Mouse (Mus musculus): ENCODE results near the gene Tpst1. TPM values are rescaled to one million over a fixed set of nuclear protein-coding genes. Genes with fewer than 3 reads are reported as not detected.
"Not testable (repeated sequence)": the region's sequence is repeated elsewhere in the genome, so short reads cannot be mapped to it uniquely, and the experiment has no call there.

The Tpst1 gene
- 10 to 100 TPM in 1 of 4 experiments, 1 to 10 TPM in 3; 8.2 to 10.6 (median 9.3) TPM for total RNA-seq (2022)

DNA sequence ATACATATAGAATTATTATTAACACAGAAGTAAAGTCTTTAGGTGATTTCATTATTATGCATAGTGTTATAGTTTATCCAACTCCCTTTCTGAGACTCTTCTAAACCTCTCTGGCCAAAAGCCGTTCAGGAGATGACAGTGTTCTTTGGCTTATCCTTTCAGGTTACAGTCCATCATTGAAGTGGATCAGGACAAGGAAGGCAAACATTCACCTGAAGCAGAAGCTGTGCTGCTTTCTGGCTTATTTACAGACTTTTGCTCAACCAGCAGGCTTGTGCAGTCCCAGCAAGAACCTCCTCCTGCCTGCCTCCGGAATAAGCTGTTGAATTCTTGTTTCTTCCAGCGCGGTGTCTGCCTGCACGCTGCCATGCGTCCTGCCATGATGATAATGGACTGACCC is at the start of gene Tpst1:
TSS of gene Tpst1 (plus strand) at position 301 of the 400 bp plus-strand sequence.
- no peak for DNase-seq (ENCODE audit: low spot score)

GRCm38 (mm10) chr5:130023767-130024539 is 49.2 kb upstream of the Tpst1 start:
- DNase-seq (ENCODE audit: low spot score) = peak; percentile 93

- no peak for DNase-seq (ENCODE audit: low spot score)
Observed at GRCm38 (mm10) chr5:130027134-130027533, 46.0 kb upstream of the Tpst1 start.

DNA sequence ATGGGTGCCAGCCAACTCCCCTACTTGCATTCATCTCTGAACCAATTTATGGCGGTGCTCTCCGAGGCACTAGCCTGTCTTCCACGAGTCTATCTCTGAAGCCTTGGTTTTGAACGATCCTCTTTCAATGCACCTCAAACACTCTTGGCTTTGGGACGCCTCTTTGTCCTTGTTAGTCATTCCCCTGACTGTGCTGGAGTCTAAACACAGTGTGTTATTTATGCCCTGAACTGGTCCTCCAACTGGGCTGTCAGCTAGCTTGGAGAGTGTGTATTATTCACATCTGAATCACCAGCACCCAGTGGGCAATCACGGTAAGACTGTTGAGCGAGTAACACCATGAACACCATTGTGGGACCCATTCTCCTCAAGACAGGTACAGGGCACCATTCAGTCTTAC is 45.4 kb upstream of the Tpst1 start:
- no peak for DNase-seq (ENCODE audit: low spot score)

GRCm38 (mm10) chr5:130029142-130029897 is 43.8 kb upstream of the Tpst1 start, which contains the start of the genes Asl and Crcp:
Gene Asl (minus strand): TSS chr5:130029247.
Gene Crcp (plus strand): TSS chr5:130029290.
- peak; percentile 92 for DNase-seq (ENCODE audit: low spot score)

DNA sequence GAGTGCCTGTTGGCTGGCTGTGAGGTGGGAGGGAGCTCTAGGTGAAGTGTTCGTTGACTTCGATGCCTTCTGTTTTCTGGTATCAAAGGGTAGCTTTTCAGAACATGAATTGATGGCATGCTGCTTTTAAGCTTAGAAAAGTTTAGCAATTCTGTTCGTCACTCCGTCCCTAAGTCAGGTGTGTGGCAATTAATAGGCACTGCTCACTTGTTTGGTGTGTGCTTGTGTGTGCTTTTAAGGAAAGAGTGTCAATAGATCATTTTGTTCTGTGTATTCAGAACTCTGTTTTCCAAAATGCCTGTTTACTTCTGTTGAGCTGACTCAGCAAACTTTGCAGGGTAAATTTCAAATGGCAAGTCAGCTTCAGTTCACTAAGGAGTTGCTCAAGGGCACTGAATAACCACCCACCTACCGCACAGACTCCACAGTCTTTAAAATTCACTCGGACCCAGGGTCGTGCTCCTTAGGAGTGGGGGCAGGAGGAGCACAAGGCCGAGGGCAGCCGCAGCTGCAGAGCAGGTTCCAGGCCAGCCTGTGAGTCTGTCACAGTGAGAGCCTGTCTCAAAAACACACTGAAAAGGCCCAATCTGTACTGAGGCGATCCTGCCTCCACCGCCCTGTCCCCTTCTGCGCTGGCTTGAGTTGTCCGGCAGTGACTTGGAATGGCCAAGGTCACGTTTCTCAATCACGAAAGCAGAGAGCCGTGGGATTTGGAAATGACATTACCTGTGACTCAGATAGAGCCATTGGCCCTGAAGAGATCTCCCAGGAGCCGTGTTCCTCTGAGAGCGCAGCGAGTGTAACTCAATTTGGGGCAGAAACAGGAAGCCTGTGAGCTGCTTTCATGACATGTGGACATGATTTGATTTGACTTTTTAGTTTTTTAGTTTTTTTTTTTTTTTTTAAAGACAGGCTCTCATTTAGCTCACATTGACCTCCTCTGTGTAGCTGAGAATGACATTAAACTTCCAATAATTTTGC is 41.4 kb upstream of the Tpst1 start:
- no peak for DNase-seq (ENCODE audit: low spot score)

GRCm38 (mm10) chr5:130033869-130034268 is 39.3 kb upstream of the Tpst1 start:
- no peak for DNase-seq (ENCODE audit: low spot score)

DNA sequence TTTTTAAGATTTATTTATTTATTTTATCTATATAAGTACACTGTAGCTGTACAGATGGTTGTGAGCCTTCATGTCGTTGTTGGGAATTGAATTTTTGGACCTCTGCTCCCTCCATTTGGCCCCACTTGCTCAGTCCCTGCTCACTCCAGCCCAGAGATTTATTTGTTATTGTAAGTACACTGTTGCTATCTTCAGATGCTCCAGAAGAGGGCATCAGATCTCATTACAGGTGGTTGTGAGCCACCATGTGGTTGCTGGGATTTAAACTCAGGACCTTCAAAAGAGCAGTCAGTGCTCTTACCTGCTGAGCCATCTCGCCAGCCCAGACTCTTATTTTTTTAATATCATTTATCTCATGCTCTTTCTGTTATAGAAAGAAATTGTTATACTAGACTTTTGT is 36.8 kb upstream of the Tpst1 start:
- not testable (repeated sequence) for DNase-seq (ENCODE audit: low spot score)

GRCm38 (mm10) chr5:130037752-130038455 is 35.2 kb upstream of the Tpst1 start:
- peak; percentile 74 for DNase-seq (ENCODE audit: low spot score)

DNA sequence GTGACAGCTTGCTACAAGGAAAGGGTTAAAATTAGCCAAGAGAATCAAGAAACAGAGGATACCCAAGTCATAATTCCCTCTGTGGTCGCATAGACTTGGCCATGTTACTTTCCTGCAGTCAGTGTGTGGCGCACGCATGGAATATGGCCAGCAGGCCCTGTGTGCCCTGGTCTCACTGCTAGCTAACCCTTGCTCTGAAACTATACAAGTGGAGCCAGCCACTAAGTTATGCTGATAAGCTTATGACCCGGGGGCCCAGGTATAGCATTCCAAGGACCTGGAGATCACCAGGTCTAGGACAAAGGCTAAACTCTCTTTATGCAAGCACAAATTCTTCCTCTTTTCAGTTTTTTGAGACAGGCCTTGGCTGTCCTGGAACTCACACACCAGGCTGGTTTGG is 32.3 kb upstream of the Tpst1 start:
- no peak for DNase-seq (ENCODE audit: low spot score)

DNA sequence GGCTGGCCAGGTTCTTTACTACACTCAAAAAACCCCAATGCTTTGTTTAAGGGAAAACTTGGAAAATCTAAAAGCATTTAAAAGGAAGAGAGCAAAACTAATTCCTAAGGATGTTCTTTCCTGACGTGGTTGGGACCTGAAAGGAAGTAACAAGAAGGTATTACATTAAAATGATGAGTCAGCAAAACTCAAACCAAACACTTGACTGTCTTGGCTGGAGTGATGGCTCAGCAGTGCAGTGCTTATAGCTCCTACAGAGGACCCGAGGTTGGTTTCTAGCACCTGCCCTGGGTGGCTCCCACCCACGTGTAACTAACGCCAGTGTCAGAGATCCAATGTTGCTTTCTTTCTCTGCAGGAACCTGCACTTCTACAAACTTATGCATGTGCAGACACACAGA is 31.9 kb upstream of the Tpst1 start:
- no peak for DNase-seq (ENCODE audit: low spot score)

DNA sequence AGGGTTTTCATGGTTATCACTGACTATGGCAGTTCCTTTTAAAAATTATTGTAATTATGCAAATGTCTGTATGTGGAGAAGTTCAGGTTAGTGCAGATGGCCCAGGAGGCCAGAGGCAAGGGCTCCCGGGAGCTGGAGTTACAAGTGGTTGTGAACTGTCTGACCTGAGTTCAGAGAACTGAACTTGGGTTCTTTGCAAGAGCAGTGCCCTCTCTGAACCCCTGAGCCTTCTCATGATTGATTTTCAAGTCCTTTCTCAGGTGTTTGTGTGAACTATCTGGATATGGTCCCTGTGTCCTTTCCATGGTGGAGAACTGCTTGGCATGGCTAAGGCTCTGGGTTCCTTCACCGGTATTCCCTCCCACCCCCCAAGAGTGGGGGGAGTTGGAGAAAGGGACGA is 29.4 kb upstream of the Tpst1 start:
- no peak for DNase-seq (ENCODE audit: low spot score)

GRCm38 (mm10) chr5:130044201-130044695 is 28.9 kb upstream of the Tpst1 start:
- DNase-seq (ENCODE audit: low spot score) = peak; percentile 70

- no peak for DNase-seq (ENCODE audit: low spot score)
Observed at GRCm38 (mm10) chr5:130046100-130046499, 27.0 kb upstream of the Tpst1 start.

DNA sequence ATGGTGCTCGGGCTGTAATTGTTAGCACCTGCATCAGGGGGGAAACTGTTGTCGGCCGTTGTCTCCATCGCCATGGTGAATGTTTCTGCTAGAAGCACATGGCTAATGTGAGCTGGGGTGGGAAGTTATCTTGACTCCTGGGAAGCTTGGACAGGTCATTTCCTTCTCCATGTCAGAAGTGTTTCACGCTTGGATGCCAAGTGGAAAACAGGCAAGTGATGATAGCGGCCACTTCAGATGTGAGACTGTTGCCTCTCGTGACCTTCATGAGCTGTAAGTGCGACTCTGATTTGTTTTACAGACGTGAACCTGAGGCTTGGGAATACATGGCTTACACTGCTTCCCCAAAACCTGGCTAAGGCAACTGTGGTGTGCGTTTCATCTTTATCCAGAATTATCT is 26.5 kb upstream of the Tpst1 start:
- no peak for DNase-seq (ENCODE audit: low spot score)

DNA sequence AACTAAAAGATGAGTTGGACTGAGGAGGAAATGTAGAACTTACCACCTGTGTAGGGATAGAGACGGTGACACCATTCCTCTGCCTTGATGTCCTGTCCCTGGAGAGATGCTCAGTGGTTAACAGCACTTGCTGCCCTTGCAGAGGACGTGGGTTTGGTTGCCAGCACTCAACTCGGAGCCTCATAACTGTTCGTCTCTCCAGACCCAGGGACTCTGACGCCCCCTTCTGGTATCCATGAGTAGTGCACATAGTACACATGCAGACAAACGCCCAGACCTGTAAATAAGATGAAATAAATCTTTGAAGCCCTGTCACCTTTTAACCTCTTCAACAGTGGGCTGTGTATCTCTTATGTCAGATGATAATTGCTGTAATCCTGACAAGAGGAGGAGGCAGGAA is 26.1 kb upstream of the Tpst1 start:
- no peak for DNase-seq (ENCODE audit: low spot score)

DNA sequence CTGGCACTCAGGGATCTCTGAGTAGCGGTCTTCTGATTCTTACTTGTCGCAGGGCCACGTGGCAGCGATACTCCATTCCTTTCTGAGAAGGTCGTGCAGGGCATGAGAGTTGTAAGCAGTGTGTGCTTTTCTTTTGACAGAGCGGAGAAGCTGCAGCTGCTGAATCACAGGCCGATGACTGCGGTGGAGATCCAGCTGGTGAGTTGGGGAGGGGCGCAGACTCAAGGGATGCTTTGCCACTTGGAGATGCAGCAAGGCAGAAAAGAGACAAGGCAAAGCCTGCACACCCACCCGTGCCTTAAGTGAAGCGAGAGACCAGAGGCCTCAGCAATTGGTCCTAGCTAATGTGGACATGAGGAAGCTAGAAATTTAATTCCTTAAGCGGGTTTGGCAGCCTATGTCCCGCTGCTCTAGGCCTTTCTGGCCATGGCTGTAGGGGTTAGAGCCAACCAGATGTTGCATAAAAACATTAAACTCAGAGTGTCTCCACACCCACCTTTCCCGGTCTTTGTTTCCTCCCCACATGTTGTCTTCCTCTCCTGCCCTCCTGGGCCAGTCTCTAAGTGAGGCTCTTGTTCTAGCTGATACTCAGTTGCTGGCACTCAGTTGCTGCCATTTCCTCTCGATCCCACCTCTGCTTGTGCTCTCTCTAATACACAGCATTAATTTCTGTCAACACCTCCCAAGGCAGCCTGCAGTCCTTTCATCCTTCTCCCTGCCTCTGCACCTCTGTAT is 24.2 kb upstream of the Tpst1 start:
- peak; percentile 47 for DNase-seq (ENCODE audit: low spot score)

GRCm38 (mm10) chr5:130050416-130050815 is 22.7 kb upstream of the Tpst1 start:
- DNase-seq (ENCODE audit: low spot score) = no peak

- no peak for DNase-seq (ENCODE audit: low spot score)
Observed at GRCm38 (mm10) chr5:130051073-130051860, 21.9 kb upstream of the Tpst1 start.
